Mouse (Mus musculus) embryo, embryonic 10 days (tissue): ENCODE measurements around the gene Shq1.

Source experiments
- DNase-seq: peaks from one replicate; pipeline ENCODE4 v3.0.0-alpha.2; 2015; ENCODE audit warnings: low spot score

The Shq1 gene

DNA sequence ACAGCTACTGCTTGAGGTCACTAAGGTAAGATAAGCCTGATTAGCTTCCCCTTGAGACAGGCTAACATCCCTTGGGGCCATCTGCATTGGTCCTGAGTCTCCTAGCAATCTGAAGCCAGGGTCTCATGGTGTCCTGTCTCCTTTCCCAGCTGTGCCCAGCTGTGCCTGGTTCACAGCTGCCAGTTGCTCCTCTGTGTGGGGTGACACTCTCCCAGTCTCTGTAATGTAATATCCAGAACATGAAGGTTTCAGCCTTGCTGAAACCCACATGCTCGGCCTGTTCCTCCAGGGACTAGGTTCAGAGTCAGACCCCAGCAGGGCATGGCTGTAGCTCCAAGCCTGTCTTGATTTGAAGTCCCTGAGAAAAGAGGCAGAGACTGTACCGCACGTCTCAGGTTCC, 141.3 kb downstream of the Shq1 start:
- no peak for DNase-seq

DNA sequence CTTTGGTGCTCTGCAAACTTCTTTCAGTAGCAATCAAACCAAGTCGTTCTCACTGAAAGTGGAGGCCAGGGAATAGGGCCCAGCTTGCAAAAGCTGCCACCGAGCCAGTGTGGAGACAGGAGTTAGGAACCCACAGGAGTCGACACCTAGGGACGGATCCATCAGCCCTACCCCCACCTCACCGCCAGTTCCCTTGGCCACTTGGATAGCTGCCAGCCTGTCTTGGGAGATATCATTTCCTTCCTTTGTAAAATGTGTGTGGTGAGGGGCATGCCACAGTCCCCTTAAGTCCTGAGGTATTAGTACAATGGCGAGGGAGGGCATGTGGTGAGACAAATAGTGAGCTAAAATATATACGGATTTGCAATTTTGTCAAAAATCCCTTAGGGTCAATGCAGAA, 142.4 kb downstream of the Shq1 start:
- no peak for DNase-seq

DNA sequence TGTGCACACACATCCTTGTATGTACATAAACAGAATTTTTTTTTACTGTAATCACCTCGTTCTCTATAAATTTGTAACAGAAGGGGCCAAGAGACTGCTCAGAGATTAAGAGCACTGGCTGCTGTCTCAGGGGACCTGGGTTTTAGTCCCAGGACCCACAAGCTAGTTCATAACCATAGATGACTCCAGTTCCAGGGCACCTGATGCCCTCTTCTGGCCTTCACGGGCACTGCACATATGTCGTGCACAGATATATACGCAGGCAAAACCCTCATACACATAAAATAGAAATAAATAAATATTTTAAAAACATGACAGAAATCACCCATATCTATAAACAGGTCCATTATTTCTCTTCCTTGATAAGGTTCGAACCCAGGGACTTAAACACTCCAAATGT, 143.0 kb downstream of the Shq1 start:
- no peak for DNase-seq

DNA sequence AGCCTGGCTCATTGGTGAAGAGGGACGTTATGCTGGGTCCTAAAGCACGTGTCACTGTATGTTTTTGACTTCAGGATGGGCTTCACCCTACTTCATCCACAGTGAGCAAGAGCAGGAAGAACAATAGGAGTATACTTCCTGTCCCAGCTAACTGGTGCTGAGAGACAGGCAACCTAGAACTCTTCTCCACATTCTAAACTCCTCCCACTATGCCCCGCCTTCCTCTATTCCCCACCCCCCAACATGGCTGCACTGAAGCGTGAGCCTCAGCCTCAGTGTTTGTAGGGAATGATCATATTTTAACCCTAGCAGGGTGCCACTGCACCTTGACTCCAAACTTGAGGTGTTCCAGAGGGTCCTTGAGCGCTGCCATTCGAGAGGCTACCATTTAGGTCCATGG, 143.8 kb downstream of the Shq1 start:
- no peak for DNase-seq

DNA sequence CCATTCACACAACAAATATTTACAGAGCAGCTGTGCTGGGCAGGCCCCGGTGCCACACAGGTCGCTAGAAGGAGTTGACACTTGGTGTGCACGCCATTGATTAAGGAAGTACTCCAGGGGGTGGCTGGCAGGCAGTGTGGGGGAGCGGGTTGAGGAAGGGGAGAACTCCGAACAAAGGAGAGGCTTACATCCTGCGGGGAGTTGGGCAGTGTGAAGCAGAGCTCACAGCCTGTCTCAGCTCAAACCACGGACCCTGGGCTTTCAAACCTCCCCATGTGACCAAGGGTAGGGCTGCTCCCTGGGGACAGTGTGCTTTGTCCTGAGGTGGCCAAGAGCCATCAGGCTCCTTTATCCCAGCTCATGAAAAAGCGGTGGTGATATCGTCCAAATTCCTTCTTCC, 144.9 kb downstream of the Shq1 start:
- DNase-seq = peak; percentile 53

DNA sequence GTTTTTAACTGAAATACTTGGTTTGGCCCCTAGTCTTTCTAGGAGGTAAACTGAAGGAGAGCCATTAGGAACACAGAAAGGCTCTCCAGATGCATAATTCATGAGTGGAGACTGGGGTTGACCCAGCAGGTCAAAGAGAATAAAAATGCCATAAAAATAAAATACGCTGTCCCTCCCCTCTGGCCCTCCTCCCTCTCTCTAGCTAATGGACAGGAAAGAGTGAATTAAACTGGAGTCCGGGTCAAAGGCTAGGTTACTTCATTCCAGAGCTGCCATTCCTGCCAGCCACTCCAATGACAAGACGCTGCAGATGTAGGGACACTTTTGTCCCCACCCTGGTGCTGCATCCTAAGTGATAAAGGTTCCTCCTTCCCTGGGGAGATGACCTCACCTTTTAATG, 145.5 kb downstream of the Shq1 start:
- peak; percentile 69 for DNase-seq

DNA sequence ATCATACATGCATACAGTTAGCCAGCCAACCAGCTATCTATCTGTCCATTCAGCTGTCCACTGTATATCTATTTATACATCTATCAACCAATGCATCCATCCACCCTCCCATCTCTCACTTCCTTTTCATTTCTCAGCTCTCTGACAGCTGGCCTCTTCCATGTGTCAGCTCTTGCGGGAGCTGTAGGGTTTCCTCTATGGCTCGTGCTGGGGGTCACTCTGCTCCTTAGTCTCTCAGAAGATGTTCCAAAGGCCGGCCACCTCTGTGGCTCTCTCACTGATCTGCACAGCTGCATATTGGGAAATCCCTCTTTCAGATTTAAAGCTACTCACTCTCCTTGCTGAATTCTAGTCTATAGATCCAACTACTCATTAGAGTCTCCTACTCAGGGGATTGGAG, 148.5 kb downstream of the Shq1 start:
- no peak for DNase-seq

DNA sequence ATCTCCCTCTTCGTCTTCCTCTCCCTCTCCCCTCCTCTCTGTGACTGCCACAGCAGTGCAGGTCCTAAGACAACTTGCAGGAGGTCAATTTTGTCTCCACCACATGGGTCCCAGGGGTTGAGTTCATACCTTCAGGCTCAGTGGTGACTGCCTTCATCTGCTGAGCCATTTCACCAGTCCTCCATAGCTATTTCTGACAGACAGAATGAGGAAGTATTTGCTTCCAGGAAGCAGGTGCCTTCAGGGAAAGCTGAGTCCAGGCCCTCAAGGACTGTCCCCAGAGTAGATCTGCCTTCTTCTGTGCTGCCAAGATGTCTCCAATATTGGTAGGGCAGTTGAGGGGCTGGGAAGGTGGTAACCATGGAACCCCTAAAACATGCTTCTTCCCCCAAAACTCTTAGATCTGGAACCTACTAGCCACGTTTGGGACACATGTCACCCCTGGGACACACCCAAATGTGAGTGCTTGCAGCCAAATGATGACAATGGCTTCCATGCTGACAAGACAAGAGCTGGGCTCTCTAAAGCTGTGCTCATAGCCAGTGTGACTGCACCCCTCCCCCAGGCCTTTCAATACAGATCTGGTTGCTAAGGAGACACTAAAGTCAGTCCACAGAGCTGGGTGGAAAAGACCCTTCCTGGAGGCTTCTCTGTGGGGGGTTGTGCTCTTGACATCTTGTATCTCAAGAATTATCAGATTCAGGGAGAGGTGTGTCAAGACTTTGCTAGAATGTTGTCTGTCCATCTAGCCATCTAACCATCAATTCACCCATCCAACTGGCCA, 149.2 kb downstream of the Shq1 start:
- DNase-seq = no peak

DNA sequence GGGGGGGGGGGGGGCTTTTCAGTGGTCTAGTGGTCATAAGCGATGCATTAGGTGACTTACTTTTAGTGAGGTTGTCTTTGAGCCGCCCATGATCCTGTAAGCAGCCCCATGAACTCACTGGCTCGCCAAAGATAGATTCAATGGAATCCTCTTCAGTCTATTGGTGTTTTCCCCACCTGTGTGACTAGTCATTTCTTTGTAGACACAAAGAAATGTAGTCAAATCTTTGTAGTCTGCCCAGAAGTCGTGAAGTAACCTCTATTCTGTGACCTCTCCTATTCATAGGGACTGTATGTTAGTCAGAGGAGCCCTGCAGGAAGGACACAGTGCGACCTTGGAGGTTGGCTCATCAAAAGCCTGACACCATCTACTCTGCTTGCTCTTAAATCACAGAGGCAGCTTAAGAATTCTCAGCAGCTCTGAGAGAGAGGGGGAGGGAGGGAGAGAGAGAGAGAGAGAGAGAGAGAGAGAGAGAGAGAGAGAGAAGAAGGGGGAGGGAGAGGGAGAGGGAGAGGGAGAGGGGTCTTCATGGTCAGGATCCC, 150.3 kb downstream of the Shq1 start:
- DNase-seq = no peak

DNA sequence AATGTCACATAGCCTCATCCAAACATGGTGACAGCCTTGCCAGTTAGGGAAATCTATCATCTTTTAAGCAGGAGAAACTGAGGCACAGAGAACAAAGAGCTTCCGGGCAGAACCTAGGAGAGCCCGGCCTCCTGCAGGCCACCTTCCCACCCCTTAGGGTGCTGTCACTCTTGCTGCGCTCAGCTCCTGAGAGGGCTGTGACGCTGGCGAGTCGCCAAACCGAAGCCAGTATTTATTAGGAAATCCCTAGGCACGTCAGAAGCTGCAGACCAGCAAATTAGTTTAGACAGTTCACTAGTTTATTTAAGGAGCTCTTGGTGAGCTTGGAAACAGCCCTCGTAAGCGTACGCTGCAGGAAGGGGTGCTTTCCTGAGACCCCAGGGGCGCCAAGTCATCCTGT, 151.1 kb downstream of the Shq1 start:
- DNase-seq = no peak
